Mouse (Mus musculus) neural tube, embryonic 10.5 days (tissue): ENCODE measurements around the gene Olfr164.

Source experiments
- DNase-seq: peaks from one replicate; pipeline ENCODE4 v3.0.0-alpha.2; 2017; ENCODE audit warnings: low spot score; ENCODE audit errors: extremely low spot score

Olfr164 gene

GRCm38 (mm10) chr16:19313964-19314363 is at the start of gene Olfr164:
Olfr164 (minus strand) TSS chr16:19314064.
- no peak for DNase-seq

GRCm38 (mm10) chr16:19349111-19349510 is 35.2 kb upstream of the Olfr164 start:
- DNase-seq: no peak

DNA sequence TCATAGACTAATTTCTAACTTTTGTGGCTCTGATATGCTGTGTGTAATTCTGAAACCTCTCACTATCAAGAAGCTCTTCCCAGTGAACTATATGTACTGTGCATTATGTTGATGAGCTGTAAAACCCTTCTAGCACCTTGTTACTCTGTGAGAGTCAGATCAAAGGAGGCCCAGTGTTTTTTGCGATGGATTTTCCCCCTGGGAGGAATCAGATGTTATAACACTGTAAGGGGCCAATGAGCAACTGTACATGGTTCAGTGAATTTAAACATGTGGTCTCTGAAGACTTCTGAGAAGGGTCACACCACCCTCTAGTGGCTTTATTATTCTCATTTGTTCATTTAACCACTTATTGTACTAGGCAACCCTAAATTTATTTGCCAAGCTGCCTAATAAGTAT is 50.6 kb downstream of the Olfr164 start:
- DNase-seq: no peak

GRCm38 (mm10) chr16:19260780-19261179 is 53.1 kb downstream of the Olfr164 start:
- DNase-seq: no peak

- DNase-seq: no peak
Measured at GRCm38 (mm10) chr16:19245835-19246234, 68.0 kb downstream of the Olfr164 start.

GRCm38 (mm10) chr16:19241539-19242025 is 72.3 kb downstream of the Olfr164 start:
- no peak for DNase-seq

DNA sequence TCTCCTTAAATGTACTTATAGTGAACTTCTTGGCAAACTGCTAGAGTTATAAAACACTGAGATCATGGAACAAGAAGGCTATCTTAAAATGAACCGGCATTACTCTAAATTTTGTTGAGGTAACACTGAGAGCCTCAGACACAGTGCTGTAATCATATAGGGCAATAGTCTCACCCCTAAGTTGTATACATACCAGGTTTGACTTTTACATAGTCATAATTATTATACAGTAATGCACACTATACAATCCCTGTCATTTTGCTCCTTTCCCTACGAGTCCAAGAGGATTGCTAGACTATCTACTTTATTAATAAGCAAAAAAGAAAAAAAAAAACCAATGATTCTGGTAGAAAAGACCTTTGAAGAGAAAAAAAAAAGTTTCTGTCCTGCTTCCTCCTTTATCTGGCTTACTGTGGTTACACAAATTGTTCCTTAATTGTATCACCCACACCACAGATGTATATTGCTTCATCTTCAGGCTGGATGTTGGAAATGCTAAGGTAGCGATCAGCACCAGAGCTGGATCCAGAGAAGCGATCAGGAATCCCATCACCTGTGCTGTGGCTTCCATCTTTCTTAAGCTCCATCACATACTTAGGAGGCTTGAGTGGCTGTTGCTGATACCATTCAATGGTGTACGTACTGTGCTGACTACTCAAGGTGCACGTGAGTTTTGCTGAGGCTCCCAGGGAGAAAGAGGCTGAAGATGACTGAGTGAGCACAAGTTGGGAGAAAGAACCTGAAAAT is 72.9 kb downstream of the Olfr164 start:
- no peak for DNase-seq

GRCm38 (mm10) chr16:19236719-19237118 is 77.1 kb downstream of the Olfr164 start:
- no peak for DNase-seq
